Mouse (Mus musculus) spleen, adult 2 months (tissue): ENCODE measurements around the gene Gpx2. TPM values are rescaled to one million over a fixed set of nuclear protein-coding genes. Genes with fewer than 3 reads are reported as not detected.
A peak's percentile ranks its signal among the peaks of the same experiment; 100 is the strongest.

ENCODE experiments used
- DNase-seq, 2 experiments: peaks; one replicate each; pipeline versions ENCODE4 v3.0.0 to v3.0.0-alpha.2; 2012 to 2021; ENCODE audit warnings: low spot score in 2 of 2, low read depth in 1 of 2
- H3K27ac ChIP-seq: fragments of 200-500 bp; 2 replicates; pipeline ENCODE4 v1.5.1; 2012; ENCODE audit warnings: low read length, inconsistent platforms; ENCODE audit not compliant: insufficient read depth
- H3K27me3 ChIP-seq: fragments of 200-500 bp; 2 replicates; pipeline ENCODE4 v1.6.1; 2012; ENCODE audit warnings: mild to moderate bottlenecking, moderate library complexity, low read length, inconsistent platforms; ENCODE audit not compliant: control insufficient read depth, insufficient read depth
- H3K36me3 ChIP-seq: fragments of 200-500 bp; 2 replicates; pipeline ENCODE4 v1.6.1; 2012; ENCODE audit warnings: mild to moderate bottlenecking, low read length, inconsistent platforms; ENCODE audit not compliant: control insufficient read depth, insufficient read depth
- H3K4me1 ChIP-seq: fragments of 200-500 bp; 2 replicates; pipeline ENCODE4 v1.6.1; 2011; ENCODE audit warnings: inconsistent platforms; ENCODE audit not compliant: control insufficient read depth, insufficient read depth, insufficient read length
- H3K4me3 ChIP-seq: fragments of 200-500 bp; 2 replicates; pipeline ENCODE4 v1.5.1; 2011; ENCODE audit warnings: mild to moderate bottlenecking, inconsistent platforms; ENCODE audit not compliant: insufficient read depth, insufficient read length; ENCODE audit errors: extremely low read depth
- CTCF ChIP-seq: fragments of 200-500 bp; IDR thresholded peaks from 2 replicates; pipeline ENCODE4 v1.5.1; 2011; ENCODE audit warnings: mild to moderate bottlenecking, inconsistent platforms; ENCODE audit not compliant: insufficient read depth, insufficient read length, insufficient replicate concordance; ENCODE audit errors: extremely low read depth
- POLR2A ChIP-seq: fragments of 200-500 bp; IDR thresholded peaks from 2 replicates; pipeline ENCODE4 v1.6.1; 2011; ENCODE audit warnings: low read depth, low read length, inconsistent platforms
- WGBS: fragments of 180-500 bp; shearing (Covaris S2); methylation state at CpG from one replicate; pipeline ENCODE4 v1.1.7; 2018; 5-methylcytosine and 5-hydroxymethylcytosine counted together
- polyA plus RNA-seq: library from polyadenylated mRNA; depleted of rRNA; stranded (reverse); fragments of >200 nt; gene quantifications from 2 replicates; pipeline ENCODE4 v1.2.3, GENCODE M21; 2012

Gpx2 gene
- polyA plus RNA-seq, 1 experiment, result not detected

DNA sequence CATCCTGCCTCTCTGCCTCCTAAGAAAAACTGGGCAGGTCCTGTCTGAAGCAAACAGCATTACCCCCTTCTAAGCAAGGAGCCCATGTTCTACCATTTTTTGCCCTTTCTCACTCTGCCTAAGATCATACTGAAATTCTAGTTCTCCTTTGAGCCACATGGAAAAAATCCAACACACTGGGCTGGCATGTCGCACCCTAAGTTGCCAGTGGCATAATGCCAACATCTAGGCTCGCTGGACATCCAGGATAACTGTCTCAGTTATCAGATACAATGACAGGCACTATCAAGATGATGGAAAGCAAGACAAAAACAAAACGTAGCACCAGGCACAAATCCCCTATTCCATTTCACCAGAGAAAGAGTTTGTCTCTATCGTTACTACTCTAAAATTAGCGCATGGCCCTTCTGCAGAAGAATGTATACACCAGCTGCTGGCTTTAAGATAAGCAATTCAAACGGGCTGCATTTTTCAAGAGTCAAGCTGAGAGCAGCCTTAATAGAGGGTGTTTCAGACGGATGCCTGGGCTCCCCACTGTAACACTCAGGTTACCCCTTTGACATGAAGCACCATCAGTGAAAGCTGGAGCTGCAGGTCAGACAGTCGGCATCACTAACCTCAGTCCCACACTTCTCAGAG is 4.8 kb downstream of the Gpx2 start:
- H3K4me3 ChIP-seq, result no peak overlapping the region
- TF ChIP-seq POLR2A (no peak), CTCF (no peak)
- no peaks in the 10 kb centered on the region for H3K27me3 ChIP-seq
- H3K27ac ChIP-seq, result no peak overlapping the region
- 64% methylated on average over 8 of the region's 8 CpGs for WGBS
- DNase-seq, result no peak
- H3K4me1 ChIP-seq, result no peaks in the 10 kb centered on the region
- H3K36me3 ChIP-seq, result no peaks in the 10 kb centered on the region

DNA sequence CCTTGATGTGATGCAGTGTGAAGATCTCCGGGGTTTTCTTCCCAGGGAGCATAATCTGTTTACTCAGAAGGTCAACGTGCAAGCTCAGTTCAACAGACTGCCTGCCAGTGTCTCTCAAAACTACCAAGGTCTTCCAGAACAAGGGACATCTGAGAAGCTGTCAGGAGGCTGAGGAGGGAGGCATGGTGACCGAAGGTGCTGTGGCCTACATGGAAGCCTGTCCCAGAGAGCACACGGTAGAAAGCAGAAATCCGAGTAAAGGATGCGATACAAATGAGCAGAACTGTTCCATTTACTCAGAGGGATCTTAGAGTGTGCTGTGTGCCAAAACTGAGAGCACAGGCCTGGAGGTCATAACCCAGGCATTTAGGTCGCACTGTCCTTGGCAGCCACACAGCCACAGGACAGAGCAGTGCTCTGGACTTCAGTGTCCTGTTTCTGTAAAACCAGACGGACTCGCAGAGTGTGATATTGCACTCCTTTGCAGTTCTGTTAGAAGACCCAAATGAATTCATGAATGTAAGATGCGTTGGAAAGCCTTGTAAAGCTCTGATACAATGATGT is 11.2 kb downstream of the Gpx2 start:
- no peak for DNase-seq
- no peak for TF ChIP-seq CTCF
- Histone ChIP-seq H3K36me3 (peaks cover 11% of the 10 kb centered on the region), H3K27ac (no peak overlapping the region), H3K27me3 (no peaks in the 10 kb centered on the region), H3K4me1 (no peaks in the 10 kb centered on the region), H3K4me3 (no peak overlapping the region)
- WGBS, result 89% methylated on average over 10 of the region's 10 CpGs

DNA sequence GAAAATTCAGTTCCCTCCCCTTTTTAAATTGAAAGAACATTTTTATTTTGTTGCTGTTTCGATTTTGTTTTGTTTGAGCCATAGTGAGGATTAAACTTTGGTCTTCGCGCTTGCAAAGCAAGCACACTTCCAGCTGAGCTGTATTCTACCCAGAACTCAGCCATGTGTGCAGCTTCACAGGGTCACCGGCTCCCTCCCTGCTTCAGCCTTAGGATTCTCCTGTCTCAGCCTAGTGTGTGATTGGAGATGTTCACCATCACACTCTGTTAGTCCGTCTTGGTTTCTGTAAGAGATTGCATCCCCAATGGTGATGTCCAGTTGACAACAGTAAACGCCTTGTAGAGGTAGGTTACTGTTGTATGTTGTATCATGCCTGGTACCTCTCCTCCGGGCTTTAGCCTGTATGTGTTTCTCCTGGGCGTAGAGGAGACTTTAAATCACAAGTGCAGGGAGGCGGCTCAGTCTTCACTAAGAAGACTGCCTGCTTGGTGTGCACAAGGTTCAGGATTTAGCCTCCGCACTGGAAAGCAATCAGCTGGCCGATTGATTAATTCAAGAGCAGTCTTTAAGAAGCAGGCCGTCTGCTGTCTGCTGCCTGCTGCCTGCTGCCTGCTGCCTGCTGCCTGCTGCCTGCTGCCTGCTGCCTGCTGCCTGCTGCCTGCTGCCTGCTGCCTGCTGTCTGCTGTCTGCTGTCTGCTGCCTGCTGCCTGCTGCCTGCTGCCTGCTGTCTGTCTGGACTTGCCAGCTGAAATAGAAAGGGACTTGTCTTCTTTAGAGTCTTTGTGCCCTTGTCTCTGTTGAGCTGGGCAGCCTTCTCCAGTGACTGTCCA is 14.5 kb downstream of the Gpx2 start:
- Histone ChIP-seq H3K36me3 (peaks cover 14% of the 10 kb centered on the region), H3K4me1 (no peaks in the 10 kb centered on the region), H3K27ac (no peak overlapping the region), H3K27me3 (no peaks in the 10 kb centered on the region), H3K4me3 (no peak overlapping the region)
- no peak for DNase-seq
- TF ChIP-seq CTCF (no peak), POLR2A (no peak)
- WGBS, result 93% methylated on average over 12 of the region's 12 CpGs

DNA sequence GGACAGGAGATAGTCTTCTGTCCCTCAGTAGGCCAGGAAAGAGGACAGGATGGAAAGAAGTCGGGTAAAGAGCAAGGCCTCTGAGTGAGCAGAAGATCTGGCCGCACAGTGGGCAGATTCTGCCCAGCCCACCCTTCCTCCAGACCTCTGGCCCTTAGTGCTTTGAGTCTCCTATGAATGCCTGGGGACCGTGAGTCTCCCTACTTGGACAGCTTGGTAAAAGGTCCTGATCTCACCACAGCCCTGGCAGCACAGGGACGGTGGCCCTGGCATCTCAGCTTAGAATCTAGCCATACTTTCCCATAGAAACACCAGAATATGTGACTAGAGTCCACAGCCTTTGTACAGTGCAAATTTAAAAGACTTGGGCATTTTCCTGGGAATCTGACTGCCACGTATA is 15.4 kb downstream of the Gpx2 start:
- Histone ChIP-seq H3K27me3 (no peaks in the 10 kb centered on the region), H3K36me3 (peaks cover 14% of the 10 kb centered on the region), H3K27ac (no peak overlapping the region), H3K4me3 (no peak overlapping the region), H3K4me1 (no peaks in the 10 kb centered on the region)
- no peak for DNase-seq
- WGBS, result 92% methylated on average over 5 of the region's 5 CpGs
- TF ChIP-seq POLR2A (no peak), CTCF (no peak)

DNA sequence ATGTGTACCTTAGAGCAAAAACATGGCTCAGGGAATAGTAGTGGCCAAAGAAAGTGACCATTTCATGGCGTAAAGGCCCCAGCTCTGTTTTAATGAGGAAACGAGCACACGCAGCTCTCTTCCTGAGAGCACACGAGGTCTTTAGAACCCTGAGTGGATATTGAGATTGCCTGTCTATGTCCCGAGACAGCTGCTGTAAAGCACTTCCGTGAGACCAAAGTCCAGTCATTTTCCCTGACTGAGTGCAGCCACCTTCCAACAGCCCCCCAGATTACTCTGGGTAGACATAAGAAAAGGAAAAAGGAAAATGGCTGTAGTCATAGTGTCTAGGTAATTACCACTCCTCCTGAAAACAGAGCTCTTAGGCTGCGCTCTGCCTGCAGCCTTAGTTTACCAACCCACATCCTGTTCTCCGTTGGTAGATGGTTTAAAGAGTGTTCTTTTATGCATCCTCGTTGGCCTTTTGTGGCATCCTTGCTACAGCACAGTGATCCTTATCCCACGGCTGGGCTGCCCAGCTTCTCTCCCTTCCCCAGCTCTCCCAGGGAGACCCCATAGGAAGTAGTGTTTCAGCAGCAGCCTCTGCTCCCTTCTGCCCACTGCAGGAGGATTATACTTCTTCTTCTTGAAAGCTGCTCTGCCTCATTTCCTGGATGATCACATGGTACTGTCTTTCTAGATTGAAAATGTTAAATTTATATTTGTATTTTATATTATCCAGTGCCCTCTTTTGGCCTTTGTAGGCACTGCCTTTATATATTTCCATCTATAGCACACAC is 16.9 kb downstream of the Gpx2 start:
- TF ChIP-seq POLR2A (no peak), CTCF (no peak)
- Histone ChIP-seq H3K27ac (peak overlapping the region; percentile 84), H3K36me3 (peaks cover 14% of the 10 kb centered on the region), H3K27me3 (no peaks in the 10 kb centered on the region), H3K4me1 (no peaks in the 10 kb centered on the region), H3K4me3 (no peak overlapping the region)
- DNase-seq, result peak in 1 of 2 experiments; percentile 18
- WGBS, result 66% methylated on average over 10 of the region's 10 CpGs

DNA sequence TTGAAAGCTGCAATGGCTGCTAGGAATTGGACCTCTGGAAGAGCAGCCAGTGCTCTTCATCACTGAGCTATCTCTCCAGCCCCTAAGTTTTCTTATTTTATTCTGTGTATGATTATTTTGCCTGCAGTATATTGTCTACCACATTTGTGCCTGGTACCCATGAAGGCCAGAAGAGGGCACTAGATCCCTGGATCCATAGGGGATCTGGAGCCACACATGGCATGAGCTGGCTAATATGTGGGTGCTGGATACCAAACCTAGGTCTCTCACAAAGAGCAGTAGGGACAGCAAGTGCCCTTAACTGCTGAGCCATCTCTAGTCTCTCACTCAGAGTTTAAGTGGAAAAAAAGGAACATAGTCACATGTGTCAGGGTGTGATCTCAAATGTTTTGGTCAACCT is 17.5 kb downstream of the Gpx2 start:
- peaks cover 14% of the 10 kb centered on the region for H3K36me3 ChIP-seq

More for the DNA sequence above, 17.5 kb downstream of the Gpx2 start:
- Histone ChIP-seq H3K4me1 (no peaks in the 10 kb centered on the region), H3K27me3 (no peaks in the 10 kb centered on the region), H3K27ac (peak overlapping the region; percentile 25; the same call in 1 of the 2 replicates), H3K4me3 (no peak overlapping the region)
- no peak for TF ChIP-seq CTCF
- no peak for TF ChIP-seq POLR2A
- no peak for DNase-seq
